In genomic region chrX:102060243-102060642, GRCm38 (mm10) we compare ENCODE assay signal across 11 mouse cellular contexts. TPM values are rescaled to one million over a fixed set of nuclear protein-coding genes. Genes with fewer than 3 reads are reported as not detected.
DNase-seq lines count a peak whose midpoint lies in the region; ATAC-seq and TF ChIP-seq lines count a peak whose summit lies in the region.
"Had no signal": no experiment of that assay in that cellular context is flagged by ENCODE, and none has a peak within 500 bp of the region (broad histone marks: within the 10 kb centered on the region; RNA-seq: fewer than 3 reads in every experiment).

No protein-coding gene starts in this region.

- no peak overlapping the region for H3K27ac ChIP-seq in forebrain, embryonic 14.5 days (ENCODE audit: low read depth, low read length)
- no peak overlapping the region for H3K27ac ChIP-seq in forebrain, embryonic 10.5 days
- no peak overlapping the region for H3K27ac ChIP-seq in kidney, embryonic 14.5 days (ENCODE audit: low read depth, low read length)
- no peak overlapping the region for H3K27ac ChIP-seq in cerebellum, adult 2 months (ENCODE audit: insufficient read depth, low read length)
- H3K27ac ChIP-seq in lung, embryonic 16.5 days (ENCODE audit: low read length), result no peak overlapping the region

- H3K4me3 ChIP-seq in forebrain, embryonic 14.5 days (ENCODE audit: low read depth, low read length), result no peak overlapping the region
- no peak overlapping the region for H3K4me3 ChIP-seq in forebrain, embryonic 10.5 days
- no peak overlapping the region for H3K4me3 ChIP-seq in kidney, embryonic 14.5 days (ENCODE audit: low read length)
- no peak overlapping the region for H3K4me3 ChIP-seq in cerebellum, adult 2 months (replicated peaks; ENCODE audit: insufficient read depth, low read depth, low read length)
- H3K4me3 ChIP-seq in lung, embryonic 16.5 days (ENCODE audit: low read length), result no peak overlapping the region

- H3K9ac ChIP-seq in forebrain, embryonic 14.5 days (ENCODE audit: low read length), result no peak overlapping the region
- no peak overlapping the region for H3K9ac ChIP-seq in kidney, embryonic 14.5 days (ENCODE audit: low read depth, low read length)
- H3K9ac ChIP-seq in lung, embryonic 16.5 days (ENCODE audit: low read length), result no peak overlapping the region

- TF ChIP-seq CTCF in cerebellum, adult 2 months (IDR thresholded peaks at IDR 0.05; ENCODE audit: borderline replicate concordance, insufficient read depth, low read depth, low read length), result no peak

- H3K4me2 ChIP-seq in forebrain, embryonic 14.5 days (ENCODE audit: low read length), result no peak overlapping the region
- no peak overlapping the region for H3K4me2 ChIP-seq in kidney, embryonic 14.5 days (replicated peaks; ENCODE audit: low read depth, low read length)
- H3K4me2 ChIP-seq in lung, embryonic 16.5 days (ENCODE audit: low read depth, low read length), result no peak overlapping the region

- no peaks in the 10 kb centered on the region for H3K4me1 ChIP-seq in forebrain, embryonic 14.5 days (ENCODE audit: control insufficient read depth, insufficient read depth, low read length)
- H3K4me1 ChIP-seq in forebrain, embryonic 10.5 days, result peaks cover 21% of the 10 kb centered on the region
- H3K4me1 ChIP-seq in kidney, embryonic 14.5 days (ENCODE audit: control insufficient read depth, insufficient read depth, low read length), result no peaks in the 10 kb centered on the region
- H3K4me1 ChIP-seq in cerebellum, adult 2 months (ENCODE audit: control insufficient read depth, insufficient read depth, low read length), result peaks cover 13% of the 10 kb centered on the region
- H3K4me1 ChIP-seq in lung, embryonic 16.5 days (replicated peaks; ENCODE audit: control insufficient read depth, insufficient read depth, low read length), result peaks cover 7% of the 10 kb centered on the region; the same call in 1 of the 2 replicates

- peak; percentile 29; the same call in 1 of the 2 replicates for ATAC-seq in forebrain, embryonic 14.5 days
- no peak for ATAC-seq in kidney, embryonic 14.5 days (ENCODE audit: low FRiP score, low TSS enrichment)
- peak; percentile 80 for ATAC-seq in lung, embryonic 16.5 days (ENCODE audit: low read depth)
- no peak for ATAC-seq in frontal cortex, adult (ENCODE audit: low TSS enrichment)
- ATAC-seq: Patski had no signal

- 57% methylated on average over 5 of the region's 5 CpGs for WGBS in forebrain, embryonic 14.5 days
- 84% methylated on average over 5 of the region's 5 CpGs for WGBS in forebrain, embryonic 10.5 days
- WGBS in kidney, embryonic 14.5 days, result 85% methylated on average over 5 of the region's 5 CpGs
- WGBS in cerebellum, adult 2 months, result 6% methylated on average over 5 of the region's 5 CpGs
- 53% methylated on average over 5 of the region's 5 CpGs for WGBS in lung, embryonic 16.5 days

- peak; percentile 32 for DNase-seq in forebrain, embryonic 14.5 days (ENCODE audit: low spot score)
- no peak for DNase-seq in forebrain, embryonic 10.5 days (ENCODE audit: extremely low spot score, low spot score)
- peak; percentile 26 for DNase-seq in kidney, adult 9 months
- DNase-seq in cerebellum, adult 2 months, result peak; percentile 84 to 95
- DNase-seq in liver, result no peak
- DNase-seq: B cell, adult 2 months; right cerebral cortex, adult 18-20 months had no signal

- H3K36me3 ChIP-seq in forebrain, embryonic 14.5 days (ENCODE audit: control insufficient read depth, insufficient read depth, low read length), result no peaks in the 10 kb centered on the region
- H3K36me3 ChIP-seq in forebrain, embryonic 10.5 days (replicated peaks), result no peaks in the 10 kb centered on the region
- H3K36me3 ChIP-seq in kidney, embryonic 14.5 days (ENCODE audit: control insufficient read depth, insufficient read depth, low read length), result no peaks in the 10 kb centered on the region
- no peaks in the 10 kb centered on the region for H3K36me3 ChIP-seq in lung, embryonic 16.5 days (ENCODE audit: control insufficient read depth, insufficient read depth, low read length)

- H3K9me3 ChIP-seq in forebrain, embryonic 14.5 days (replicated peaks; ENCODE audit: control insufficient read depth, low read length), result no peaks in the 10 kb centered on the region
- no peaks in the 10 kb centered on the region for H3K9me3 ChIP-seq in forebrain, embryonic 10.5 days
- no peaks in the 10 kb centered on the region for H3K9me3 ChIP-seq in kidney, embryonic 14.5 days (ENCODE audit: control insufficient read depth, low read length)
- H3K9me3 ChIP-seq in lung, embryonic 16.5 days (ENCODE audit: control insufficient read depth, low read length), result no peaks in the 10 kb centered on the region

- no peaks in the 10 kb centered on the region for H3K27me3 ChIP-seq in forebrain, embryonic 14.5 days (replicated peaks; ENCODE audit: control insufficient read depth, insufficient read depth, low read length)
- H3K27me3 ChIP-seq in forebrain, embryonic 10.5 days (ENCODE audit: poor library complexity, severe bottlenecking), result peaks cover 79% of the 10 kb centered on the region
- no peaks in the 10 kb centered on the region for H3K27me3 ChIP-seq in kidney, embryonic 14.5 days (ENCODE audit: control insufficient read depth, insufficient read depth, low read length)
- H3K27me3 ChIP-seq in cerebellum, adult 2 months (ENCODE audit: control insufficient read depth, insufficient read depth, low read length), result no peaks in the 10 kb centered on the region
- no peaks in the 10 kb centered on the region; the same call in 1 of the 2 replicates for H3K27me3 ChIP-seq in lung, embryonic 16.5 days (ENCODE audit: control insufficient read depth, insufficient read depth, low read depth, low read length)

- no peak for TF ChIP-seq POLR2A in cerebellum, adult 2 months (IDR thresholded peaks at IDR 0.05; ENCODE audit: borderline replicate concordance, insufficient read depth, low read length)

RNA-seq across cellular contexts. Expression of gene Rtl5, which starts 10.9 kb away (rescaled TPM):
- polyA plus RNA-seq in forebrain, embryonic 14.5 days (2014; fragmentation: Nextera tagmentation; extraction: Ambion mirVana), result 9.6 and 11.0 TPM in 2 replicates
- polyA plus RNA-seq in forebrain, embryonic 10.5 days (2016; fragmentation: Nextera tagmentation; extraction: Ambion mirVana), result 3.5 and 4.4 TPM in 2 replicates
- polyA plus RNA-seq in kidney, embryonic 14.5 days (2014; fragmentation: Nextera tagmentation; extraction: Ambion mirVana), result 2.0 and 2.6 TPM in 2 replicates
- polyA plus RNA-seq in cerebellum, adult 2 months (2012; rRNA removed), result 14.7 and 16.1 TPM in 2 replicates
- polyA plus RNA-seq in lung, embryonic 16.5 days (2015; fragmentation: Nextera tagmentation; extraction: Ambion mirVana), result 1.8 and 2.9 TPM in 2 replicates

RNA-seq across cellular contexts. Expression of gene Pin4, which starts 59.0 kb away (rescaled TPM):
- polyA plus RNA-seq in forebrain, embryonic 14.5 days (2014; fragmentation: Nextera tagmentation; extraction: Ambion mirVana), result 59.3 and 79.6 TPM in 2 replicates
- polyA plus RNA-seq in forebrain, embryonic 10.5 days (2016; fragmentation: Nextera tagmentation; extraction: Ambion mirVana), result 78.2 and 79.9 TPM in 2 replicates
- polyA plus RNA-seq in kidney, embryonic 14.5 days (2014; fragmentation: Nextera tagmentation; extraction: Ambion mirVana), result 73.2 and 103 TPM in 2 replicates
- 42.2 and 51.5 TPM in 2 replicates for polyA plus RNA-seq in cerebellum, adult 2 months (2012; rRNA removed)
- polyA plus RNA-seq in lung, embryonic 16.5 days (2015; fragmentation: Nextera tagmentation; extraction: Ambion mirVana), result 63.7 and 66.8 TPM in 2 replicates

Comparison
In these comparisons a context has a peak if more than half of its experiments do, and no peak if none do; other contexts are left out.
1. DNase-seq: peak in forebrain, embryonic 14.5 days (single experiment), kidney, adult 9 months (single experiment) and cerebellum, adult 2 months (2 of 2); none in forebrain, embryonic 10.5 days (single experiment) and liver (single experiment).
2. ATAC-seq: peak in forebrain, embryonic 14.5 days (single experiment) and lung, embryonic 16.5 days (single experiment); none in kidney, embryonic 14.5 days (single experiment) and frontal cortex, adult (single experiment).